Mouse (Mus musculus) kidney, embryonic 16.5 days (tissue): ENCODE measurements around the gene Mrgprh. TPM values are rescaled to one million over a fixed set of nuclear protein-coding genes. Genes with fewer than 3 reads are reported as not detected.
A peak's percentile ranks its signal among the peaks of the same experiment; 100 is the strongest.

Source experiments
- ATAC-seq: fragments of 200-750 bp; cut with Nextera tagmentation; 2 replicates; pipeline ENCODE4 v1.8.0; 2017; ENCODE audit warnings: moderate TSS enrichment; ENCODE audit not compliant: low FRiP score, low TSS enrichment
- H3K27ac ChIP-seq: fragments of 300-500 bp; sonication (generic); 2 replicates; pipeline ENCODE4 v1.5.1; 2014; ENCODE audit warnings: low read length
- H3K27me3 ChIP-seq: fragments of 300-500 bp; sonication (generic); 2 replicates; pipeline ENCODE4 v1.6.1; 2014; ENCODE audit warnings: low read length, control low read depth, mixed read lengths; ENCODE audit not compliant: insufficient read depth
- H3K36me3 ChIP-seq: fragments of 300-500 bp; sonication (generic); 2 replicates; pipeline ENCODE4 v1.6.1; 2014; ENCODE audit warnings: low read length, control low read depth, mixed read lengths; ENCODE audit not compliant: insufficient read depth
- H3K4me1 ChIP-seq: fragments of 300-500 bp; sonication (generic); 2 replicates; pipeline ENCODE4 v1.6.1; 2014; ENCODE audit warnings: low read length, control low read depth, mixed read lengths; ENCODE audit not compliant: insufficient read depth
- H3K4me2 ChIP-seq: fragments of 300-500 bp; sonication (generic); replicated peaks from 2 replicates; pipeline ENCODE4 v1.6.1; 2014; ENCODE audit warnings: low read depth, low read length
- H3K4me3 ChIP-seq: fragments of 300-500 bp; sonication (generic); 2 replicates; pipeline ENCODE4 v1.5.1; 2014; ENCODE audit warnings: mild to moderate bottlenecking, low read length
- H3K9ac ChIP-seq: fragments of 300-500 bp; sonication (generic); replicated peaks from 2 replicates; pipeline ENCODE4 v1.6.1; 2014; ENCODE audit warnings: low read length
- H3K9me3 ChIP-seq: fragments of 300-500 bp; sonication (generic); 2 replicates; pipeline ENCODE4 v1.6.1; 2016; ENCODE audit warnings: low read length, control low read depth
- WGBS: fragments of 180-500 bp; shearing (Covaris S2); extraction: QIAGEN DNeasy Blood & Tissue Kit; methylation state at CpG from one replicate; pipeline ENCODE4 v1.1.7; 2014; 5-methylcytosine and 5-hydroxymethylcytosine counted together
- polyA plus RNA-seq: library from polyadenylated mRNA; unstranded; fragments of >200 nt; fragmentation: Nextera tagmentation; extraction: Ambion mirVana; gene quantifications from 2 replicates; pipeline ENCODE4 v1.2.1, GENCODE M21; 2015

Gene Mrgprh
- polyA plus RNA-seq, 1 experiment from 2014 or later, result not detected

DNA sequence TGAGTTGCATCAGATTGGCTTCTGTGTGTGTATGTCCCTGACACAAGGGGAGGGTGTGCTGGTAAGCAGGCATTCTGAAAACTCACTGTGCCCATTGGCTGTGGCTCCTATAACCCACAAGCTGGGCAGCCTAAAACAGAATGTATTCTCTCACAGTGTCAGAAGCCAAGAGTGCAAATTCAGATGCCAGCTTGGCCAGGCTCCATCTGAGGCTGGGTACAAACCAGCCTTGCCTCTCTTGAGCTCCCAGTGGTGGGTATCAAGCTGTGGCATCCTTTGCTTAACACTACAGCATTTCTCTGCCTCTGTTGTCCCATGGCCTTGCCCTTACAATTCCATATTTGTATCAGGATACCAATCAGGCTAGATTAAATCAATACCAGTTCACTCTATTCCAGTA lies 11.7 kb upstream of the Mrgprh start:
- no peak for ATAC-seq

DNA sequence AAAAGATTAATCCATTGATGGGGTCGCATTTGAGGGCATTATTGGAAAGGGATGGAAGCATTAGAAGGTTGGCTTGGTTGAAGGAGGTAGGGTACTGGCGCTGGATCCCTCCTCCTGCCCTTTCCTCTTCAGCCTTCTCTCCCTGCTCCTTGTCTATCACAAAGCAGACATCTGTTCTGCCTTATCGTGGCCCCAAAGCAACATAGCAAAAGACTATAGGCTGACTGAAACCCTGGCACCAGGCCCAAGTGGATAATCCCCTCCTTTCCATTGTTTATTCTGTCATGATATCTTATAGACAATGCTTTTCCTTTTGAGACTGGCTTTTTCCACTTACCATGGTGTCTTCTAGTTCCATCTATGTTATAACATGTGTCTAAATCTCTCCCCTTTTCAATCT lies 10.4 kb upstream of the Mrgprh start:
- Histone ChIP-seq H3K4me1 (no peaks in the 10 kb centered on the region), H3K27ac (no peak overlapping the region), H3K27me3 (no peaks in the 10 kb centered on the region), H3K9me3 (no peaks in the 10 kb centered on the region), H3K4me2 (no peak overlapping the region), H3K4me3 (no peak overlapping the region), H3K36me3 (no peaks in the 10 kb centered on the region), H3K9ac (no peak overlapping the region)
- 82% methylated on average over 3 of the region's 3 CpGs for WGBS
- no peak for ATAC-seq

More for the DNA sequence above, 11.7 kb upstream of the Mrgprh start:
- H3K27ac ChIP-seq, result no peak overlapping the region
- no peak overlapping the region for H3K9ac ChIP-seq
- no peaks in the 10 kb centered on the region for H3K9me3 ChIP-seq
- no peaks in the 10 kb centered on the region for H3K27me3 ChIP-seq
- H3K4me1 ChIP-seq, result no peaks in the 10 kb centered on the region
- no peak overlapping the region for H3K4me3 ChIP-seq
- H3K4me2 ChIP-seq, result no peak overlapping the region
- no peaks in the 10 kb centered on the region for H3K36me3 ChIP-seq

DNA sequence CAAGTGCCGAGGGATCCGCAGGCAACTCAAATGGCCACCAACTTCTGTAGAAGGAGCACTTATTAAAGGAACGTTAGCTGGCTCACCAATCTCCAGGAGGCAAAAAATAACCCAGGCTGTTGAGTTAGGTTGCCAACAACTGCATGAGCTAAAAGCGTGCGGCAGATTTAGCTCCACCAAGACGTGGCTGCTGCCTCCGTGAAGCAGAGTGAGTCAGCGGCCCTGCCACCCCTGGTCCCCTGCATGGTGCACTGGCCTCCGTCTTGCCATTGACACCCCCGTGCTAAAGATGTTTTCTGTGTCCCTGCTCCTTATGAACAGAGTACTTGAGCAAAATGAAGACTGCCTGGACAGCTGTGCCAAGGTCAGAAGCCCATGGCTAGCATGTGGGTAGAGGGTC lies 9.0 kb upstream of the Mrgprh start:
- no peak overlapping the region for H3K9ac ChIP-seq
- no peaks in the 10 kb centered on the region for H3K36me3 ChIP-seq
- H3K4me2 ChIP-seq, result no peak overlapping the region
- H3K27ac ChIP-seq, result no peak overlapping the region
- 83% methylated on average over 10 of the region's 10 CpGs for WGBS
- no peak for ATAC-seq
- no peaks in the 10 kb centered on the region for H3K27me3 ChIP-seq
- no peak overlapping the region for H3K4me3 ChIP-seq
- no peaks in the 10 kb centered on the region for H3K4me1 ChIP-seq
- no peaks in the 10 kb centered on the region for H3K9me3 ChIP-seq

DNA sequence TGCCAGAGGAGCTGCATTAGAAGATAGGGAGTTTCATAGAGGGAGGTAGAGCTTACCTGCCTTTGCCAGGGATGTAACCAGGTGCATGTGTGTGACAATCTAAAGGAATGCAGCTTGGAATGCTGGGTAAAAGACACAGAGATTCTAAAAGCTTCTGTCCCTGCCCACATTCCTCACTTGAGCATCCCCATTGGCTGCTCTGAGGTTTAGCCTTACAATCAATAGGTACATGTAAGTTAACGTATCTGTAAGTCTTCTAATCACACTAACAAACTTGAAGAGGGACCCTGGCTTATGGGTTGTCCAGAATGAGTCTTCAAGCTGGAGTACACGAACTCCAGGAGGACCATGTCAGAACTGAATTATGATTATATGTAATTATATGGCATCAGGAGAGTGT lies 7.8 kb upstream of the Mrgprh start, which contains the start of gene Mas1:
TSS of gene Mas1 (minus strand) at position 101 of the 400 bp plus-strand sequence.
- Histone ChIP-seq H3K4me1 (no peaks in the 10 kb centered on the region; the same call in 1 of the 2 replicates), H3K27me3 (no peaks in the 10 kb centered on the region), H3K27ac (no peak within 1 kb of the TSS), H3K9ac (no peak within 1 kb of the TSS), H3K36me3 (no peaks in the 10 kb centered on the region), H3K9me3 (no peaks in the 10 kb centered on the region), H3K4me3 (no peak within 1 kb of the TSS), H3K4me2 (no peak within 1 kb of the TSS)
- 44% methylated on average over 2 of the region's 2 CpGs for WGBS
- no peak for ATAC-seq

DNA sequence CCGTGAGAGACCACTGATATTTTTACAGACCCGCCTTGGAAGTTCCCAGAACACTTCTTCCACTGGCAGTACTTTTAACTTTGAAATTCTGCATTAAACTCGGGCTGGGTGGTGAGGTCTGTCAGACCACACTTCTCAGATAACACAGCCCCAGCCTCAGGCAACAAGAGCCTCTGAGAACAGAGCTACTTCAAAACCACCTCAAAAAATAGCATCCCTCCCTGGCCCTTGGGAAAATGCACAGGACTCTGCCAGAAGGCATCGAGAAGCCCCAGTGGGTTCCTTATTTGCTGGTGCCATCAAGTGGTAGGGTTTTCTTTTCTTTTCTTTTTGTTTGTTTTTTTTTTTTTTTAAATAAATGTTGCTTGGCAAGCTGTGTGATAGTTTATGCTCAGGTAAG lies 7.2 kb upstream of the Mrgprh start:
- no peak for ATAC-seq
- Histone ChIP-seq H3K9me3 (no peaks in the 10 kb centered on the region), H3K36me3 (no peaks in the 10 kb centered on the region), H3K9ac (no peak overlapping the region), H3K4me3 (no peak overlapping the region), H3K27ac (no peak overlapping the region), H3K4me2 (no peak overlapping the region), H3K27me3 (no peaks in the 10 kb centered on the region), H3K4me1 (peaks cover 3% of the 10 kb centered on the region; the same call in 1 of the 2 replicates)
- WGBS, result 23% methylated on average over 4 of the region's 4 CpGs

DNA sequence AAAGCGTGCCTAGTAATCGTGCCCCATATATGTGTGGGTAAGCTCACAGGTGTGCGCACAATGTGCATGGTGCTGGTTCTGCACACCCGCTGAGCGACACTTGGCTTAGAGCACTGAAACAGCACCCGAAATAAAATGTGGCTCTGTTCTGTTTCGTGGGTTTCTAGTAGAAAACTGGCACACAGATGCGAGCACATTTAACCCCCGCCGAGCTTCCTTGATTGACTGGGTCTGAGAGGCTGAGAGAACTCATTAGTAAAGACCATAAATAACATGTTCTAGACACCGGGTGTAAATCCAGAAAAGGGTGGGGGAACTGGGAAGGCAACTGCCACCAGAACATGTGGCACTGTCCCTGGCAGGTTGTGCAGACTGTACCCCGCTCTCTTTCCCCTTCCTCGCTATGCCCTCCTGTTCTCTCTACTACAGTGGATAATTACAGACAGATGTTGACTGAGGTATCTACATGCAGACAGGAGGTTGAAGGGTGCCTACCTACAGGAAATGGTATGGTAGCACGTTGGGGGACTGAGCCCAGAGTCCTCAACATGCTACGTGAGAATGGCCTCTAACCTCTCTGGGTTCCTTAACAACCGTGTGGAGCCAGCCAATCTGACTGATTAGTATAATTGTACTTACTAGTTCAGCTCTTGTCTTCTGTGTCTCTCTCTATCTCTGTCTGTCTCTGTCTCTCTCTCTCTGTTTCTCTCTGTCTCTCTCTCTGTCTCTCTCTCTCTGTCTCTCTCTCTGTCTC lies 3.4 kb upstream of the Mrgprh start:
- WGBS, result 52% methylated on average over 16 of the region's 16 CpGs
- H3K9ac ChIP-seq, result no peak overlapping the region
- no peak for ATAC-seq
- no peak overlapping the region for H3K4me3 ChIP-seq
- H3K27me3 ChIP-seq, result no peaks in the 10 kb centered on the region
- no peak overlapping the region for H3K27ac ChIP-seq
- H3K4me2 ChIP-seq, result no peak overlapping the region
- no peaks in the 10 kb centered on the region for H3K36me3 ChIP-seq
- H3K4me1 ChIP-seq, result peaks cover 8% of the 10 kb centered on the region; the same call in 1 of the 2 replicates
- H3K9me3 ChIP-seq, result no peaks in the 10 kb centered on the region

DNA sequence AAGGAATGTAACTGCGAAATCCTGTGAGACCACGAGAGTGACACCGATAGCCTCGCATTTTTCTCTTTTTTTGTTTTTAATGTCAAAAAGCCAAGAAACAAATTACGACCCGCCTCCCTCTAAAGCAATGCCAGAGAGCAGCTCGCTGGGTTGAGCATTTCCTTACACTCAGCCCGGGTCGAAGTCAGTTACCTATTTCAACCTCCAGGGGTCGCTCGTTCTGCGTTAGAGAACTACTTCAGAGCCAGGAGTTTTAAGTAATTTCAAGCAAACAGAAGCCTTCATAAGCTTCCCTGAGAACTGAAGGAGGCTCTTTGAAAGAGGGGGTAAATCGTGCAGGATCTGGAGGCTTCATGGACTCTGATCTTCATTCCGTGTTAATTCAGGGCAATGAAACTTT lies 4.3 kb downstream of the Mrgprh start:
- Histone ChIP-seq H3K9me3 (no peaks in the 10 kb centered on the region), H3K27ac (no peak overlapping the region), H3K9ac (peak overlapping the region; percentile 53), H3K27me3 (no peaks in the 10 kb centered on the region), H3K36me3 (no peaks in the 10 kb centered on the region), H3K4me1 (no peaks in the 10 kb centered on the region), H3K4me2 (peak overlapping the region; percentile 44), H3K4me3 (peak overlapping the region; percentile 27)
- peak; percentile 77; the same call in 1 of the 2 replicates for ATAC-seq
- WGBS, result 3% methylated on average over 14 of the region's 14 CpGs

DNA sequence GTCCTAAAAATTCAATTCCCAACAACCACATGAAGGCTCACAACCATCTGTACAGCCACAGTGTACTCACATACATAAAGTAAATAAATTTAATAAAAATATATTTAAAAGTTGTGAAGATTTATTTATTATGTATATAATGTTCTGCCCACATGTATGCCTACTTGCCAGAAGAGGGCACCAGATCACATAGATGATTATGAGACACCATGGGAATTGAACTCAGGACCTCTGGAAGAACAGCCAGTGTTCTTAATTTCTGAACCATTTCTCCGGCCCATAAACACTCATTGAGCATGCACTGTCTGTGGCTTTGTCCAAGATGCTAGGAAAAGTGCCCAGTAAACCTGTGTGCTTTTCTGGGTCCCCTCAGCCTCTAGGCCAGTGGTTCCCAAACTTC lies 5.4 kb downstream of the Mrgprh start:
- Histone ChIP-seq H3K4me3 (no peak overlapping the region), H3K4me2 (no peak overlapping the region), H3K4me1 (no peaks in the 10 kb centered on the region), H3K36me3 (no peaks in the 10 kb centered on the region), H3K9me3 (no peaks in the 10 kb centered on the region), H3K27ac (no peak overlapping the region), H3K27me3 (no peaks in the 10 kb centered on the region), H3K9ac (no peak overlapping the region)
- no peak for ATAC-seq
- WGBS, result 76% methylated on average over 1 of the region's 1 CpGs

DNA sequence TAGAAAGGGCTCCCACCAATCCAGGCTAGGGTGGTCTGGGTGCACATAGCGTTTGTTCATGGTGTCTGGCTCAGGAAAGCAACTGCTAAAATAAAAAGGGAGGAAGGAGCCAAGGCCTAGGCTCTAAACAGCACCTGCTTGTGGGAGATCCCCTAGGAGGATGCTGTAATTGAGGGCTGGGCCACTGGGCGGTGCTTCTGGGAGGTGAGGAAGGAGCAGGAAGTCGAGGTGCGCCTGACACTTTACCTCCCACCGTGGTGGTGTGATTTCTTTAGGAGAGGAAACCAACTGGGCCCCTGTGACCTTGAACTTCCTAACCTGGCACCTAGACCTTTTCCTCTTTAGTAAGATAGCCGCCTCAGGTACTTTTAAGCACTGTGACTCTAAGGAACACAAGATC lies 10.8 kb downstream of the Mrgprh start:
- H3K9ac ChIP-seq, result no peak overlapping the region
- H3K9me3 ChIP-seq, result no peaks in the 10 kb centered on the region
- H3K36me3 ChIP-seq, result no peaks in the 10 kb centered on the region
- no peaks in the 10 kb centered on the region for H3K27me3 ChIP-seq
- no peak for ATAC-seq
- H3K27ac ChIP-seq, result no peak overlapping the region
- no peak overlapping the region for H3K4me3 ChIP-seq
- 30% methylated on average over 6 of the region's 6 CpGs for WGBS
- no peak overlapping the region for H3K4me2 ChIP-seq
- 0 out of 2 replicates have a peak, but pooled peaks cover 2% of the 10 kb centered on the region for H3K4me1 ChIP-seq

DNA sequence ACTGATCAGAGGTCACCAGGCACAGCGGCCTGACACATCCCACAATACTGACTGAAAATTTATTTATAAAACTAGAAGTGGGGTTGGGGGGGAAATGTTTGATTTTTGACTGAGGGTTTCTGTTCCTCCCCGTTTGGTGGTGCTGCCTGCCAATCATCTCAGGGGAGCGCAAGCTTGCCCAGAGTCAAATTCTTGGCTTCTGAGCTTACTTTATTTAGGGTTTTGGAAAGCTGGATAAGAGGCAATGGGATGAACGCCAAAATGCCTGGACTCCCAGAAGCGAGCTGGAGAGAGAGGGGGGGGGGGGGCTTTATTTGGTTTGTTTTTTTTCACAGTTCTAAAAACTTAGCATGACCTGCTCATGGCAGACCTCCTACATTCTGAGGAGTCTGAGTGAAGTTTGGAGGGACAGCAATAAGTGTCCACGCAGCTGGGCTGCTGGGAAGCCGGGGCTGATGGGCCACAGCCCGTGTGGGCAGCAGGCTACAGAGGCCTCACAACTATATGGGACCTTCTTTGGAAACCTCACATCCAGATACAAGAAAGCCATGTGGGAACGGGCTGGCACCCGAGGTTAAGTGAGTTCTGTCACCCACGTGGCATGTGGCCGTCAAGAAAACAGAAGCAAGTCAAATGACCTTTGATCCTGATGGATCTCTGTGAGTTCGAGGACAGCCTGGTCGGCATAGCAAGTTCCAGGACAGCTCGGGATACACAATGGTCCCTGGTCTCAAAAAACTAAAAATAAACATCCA lies 11.4 kb downstream of the Mrgprh start:
- Histone ChIP-seq H3K9me3 (no peaks in the 10 kb centered on the region), H3K27ac (peak overlapping the region; percentile 36; the same call in 1 of the 2 replicates), H3K4me3 (no peak overlapping the region), H3K36me3 (no peaks in the 10 kb centered on the region), H3K9ac (no peak overlapping the region), H3K4me1 (0 out of 2 replicates have a peak, but pooled peaks cover 2% of the 10 kb centered on the region), H3K27me3 (no peaks in the 10 kb centered on the region), H3K4me2 (no peak overlapping the region)
- 62% methylated on average over 15 of the region's 15 CpGs for WGBS
- no peak for ATAC-seq
